Mouse (Mus musculus): ENCODE results near the gene Cphx1.
"Not testable (repeated sequence)": the region's sequence is repeated elsewhere in the genome, so short reads cannot be mapped to it uniquely, and the experiment has no call there.

DNA sequence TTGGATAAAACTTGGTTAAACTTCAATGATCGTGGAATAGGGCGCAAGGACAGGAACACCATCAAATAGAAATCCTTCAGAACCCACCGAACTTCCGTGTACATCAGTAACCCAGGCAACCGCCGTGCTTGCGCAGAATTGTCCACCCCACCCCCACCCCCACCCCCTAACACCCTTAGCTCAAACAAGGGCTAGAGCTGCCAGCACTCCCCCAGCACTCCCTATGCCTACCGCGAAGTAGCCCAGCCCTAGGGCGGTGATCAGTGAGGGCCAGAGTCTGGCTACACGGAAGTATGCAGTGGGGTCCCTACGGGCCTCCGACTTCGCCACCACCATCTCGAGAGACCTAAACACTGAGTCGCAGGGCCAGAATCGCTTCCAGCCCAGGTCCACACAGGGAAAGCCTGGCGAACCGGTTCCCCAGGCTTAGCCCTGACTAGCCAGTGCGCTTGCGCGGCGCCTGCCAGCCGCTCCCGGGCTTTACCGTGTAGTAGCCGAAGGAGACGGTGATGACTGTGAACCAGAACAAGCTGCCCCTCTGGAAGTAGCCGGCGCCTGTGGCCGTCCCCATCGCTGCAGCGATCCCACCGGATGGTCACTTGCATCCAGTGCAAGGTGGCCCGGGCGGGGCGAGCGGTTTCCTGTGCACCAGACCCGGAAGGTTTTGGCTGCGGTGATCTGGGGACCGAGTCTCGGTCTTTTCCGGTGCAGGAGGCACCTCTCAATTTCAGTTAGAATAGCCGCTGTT, 11.1 kb upstream of the Cphx1 start:
- not testable (repeated sequence) for TF ChIP-seq POLR2A (IDR thresholded peaks at IDR 0.05; ENCODE audit: borderline replicate concordance, insufficient read depth, low read length); CTCF (IDR thresholded peaks at IDR 0.05; ENCODE audit: borderline replicate concordance, insufficient read depth, low read depth, low read length)
